Mouse (Mus musculus) WW6 (cell line): ENCODE results near the gene Pcsk2.

Source experiments
- DNase-seq: peaks from one replicate; pipeline ENCODE4 v3.0.0-alpha.2; 2013; ENCODE audit warnings: low read depth, low spot score

The Pcsk2 gene

GRCm38 (mm10) chr2:143837291-143837701 lies 291.3 kb downstream of the Pcsk2 start:
- peak; percentile 48 for DNase-seq

GRCm38 (mm10) chr2:143838698-143839097 lies 292.7 kb downstream of the Pcsk2 start:
- no peak for DNase-seq

GRCm38 (mm10) chr2:143839458-143839857 lies 293.5 kb downstream of the Pcsk2 start:
- DNase-seq, result no peak

- no peak for DNase-seq
Measured at GRCm38 (mm10) chr2:143840895-143841294, 294.9 kb downstream of the Pcsk2 start.

GRCm38 (mm10) chr2:143841536-143841935 lies 295.6 kb downstream of the Pcsk2 start:
- no peak for DNase-seq

- no peak for DNase-seq
Measured at GRCm38 (mm10) chr2:143844779-143845178, 298.8 kb downstream of the Pcsk2 start.

- DNase-seq, result no peak
Measured at GRCm38 (mm10) chr2:143846799-143847198, 300.8 kb downstream of the Pcsk2 start.

- DNase-seq, result no peak
Measured at GRCm38 (mm10) chr2:143847291-143847690, 301.3 kb downstream of the Pcsk2 start.

- DNase-seq, result no peak
Measured at GRCm38 (mm10) chr2:143851354-143852221, 305.6 kb downstream of the Pcsk2 start.

- DNase-seq, result no peak
Measured at GRCm38 (mm10) chr2:143852295-143853275, 306.6 kb downstream of the Pcsk2 start.

GRCm38 (mm10) chr2:143853447-143853846 lies 307.5 kb downstream of the Pcsk2 start:
- no peak for DNase-seq

- no peak for DNase-seq
Measured at GRCm38 (mm10) chr2:143859166-143859565, 313.2 kb downstream of the Pcsk2 start.

GRCm38 (mm10) chr2:143862484-143863231 lies 316.7 kb downstream of the Pcsk2 start, which contains the start of gene Bfsp1:
Gene Bfsp1, minus strand, starts transcription at chr2:143863173.
- no peak for DNase-seq

GRCm38 (mm10) chr2:143864600-143864999 lies 318.6 kb downstream of the Pcsk2 start:
- no peak for DNase-seq
